Mouse (Mus musculus): ENCODE results near the gene Pdk2. TPM values are rescaled to one million over a fixed set of nuclear protein-coding genes. Genes with fewer than 3 reads are reported as not detected.
A peak's percentile ranks its signal among the peaks of the same experiment; 100 is the strongest.

Pdk2 gene
- 26.2 and 27.6 TPM in 2 replicates for polyA plus RNA-seq (2015; fragmentation: Nextera tagmentation; extraction: Ambion mirVana)

DNA sequence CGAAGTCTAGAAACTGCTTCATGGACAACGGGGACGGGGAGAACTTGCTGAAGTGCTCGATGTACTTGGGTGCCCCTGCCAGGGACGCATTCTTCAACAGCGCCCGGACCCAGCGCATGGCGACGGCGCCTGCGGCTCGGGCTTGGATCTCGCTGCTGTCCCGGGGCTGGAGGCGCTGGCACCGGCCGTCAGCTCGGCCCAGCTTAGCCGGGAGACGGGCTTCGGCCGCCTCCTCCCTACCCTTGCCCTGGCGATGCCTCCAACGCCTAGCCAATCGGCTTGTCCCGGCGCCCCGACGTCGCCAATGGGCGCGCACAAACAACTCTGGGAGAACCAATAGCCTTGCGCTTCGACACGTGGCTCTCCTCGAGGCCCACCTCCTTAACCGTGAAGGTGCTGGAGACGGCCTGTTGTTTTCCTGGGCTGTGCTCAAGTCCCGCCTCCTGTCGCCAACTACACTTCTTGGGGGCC, at the start of gene Pdk2:
Pdk2 (minus strand) TSS at position 216 of the 471 bp plus-strand sequence.
- under 1% methylated on average over 41 of the region's 41 CpGs for WGBS
- ATAC-seq (ENCODE audit: low read depth): peak; percentile 98

DNA sequence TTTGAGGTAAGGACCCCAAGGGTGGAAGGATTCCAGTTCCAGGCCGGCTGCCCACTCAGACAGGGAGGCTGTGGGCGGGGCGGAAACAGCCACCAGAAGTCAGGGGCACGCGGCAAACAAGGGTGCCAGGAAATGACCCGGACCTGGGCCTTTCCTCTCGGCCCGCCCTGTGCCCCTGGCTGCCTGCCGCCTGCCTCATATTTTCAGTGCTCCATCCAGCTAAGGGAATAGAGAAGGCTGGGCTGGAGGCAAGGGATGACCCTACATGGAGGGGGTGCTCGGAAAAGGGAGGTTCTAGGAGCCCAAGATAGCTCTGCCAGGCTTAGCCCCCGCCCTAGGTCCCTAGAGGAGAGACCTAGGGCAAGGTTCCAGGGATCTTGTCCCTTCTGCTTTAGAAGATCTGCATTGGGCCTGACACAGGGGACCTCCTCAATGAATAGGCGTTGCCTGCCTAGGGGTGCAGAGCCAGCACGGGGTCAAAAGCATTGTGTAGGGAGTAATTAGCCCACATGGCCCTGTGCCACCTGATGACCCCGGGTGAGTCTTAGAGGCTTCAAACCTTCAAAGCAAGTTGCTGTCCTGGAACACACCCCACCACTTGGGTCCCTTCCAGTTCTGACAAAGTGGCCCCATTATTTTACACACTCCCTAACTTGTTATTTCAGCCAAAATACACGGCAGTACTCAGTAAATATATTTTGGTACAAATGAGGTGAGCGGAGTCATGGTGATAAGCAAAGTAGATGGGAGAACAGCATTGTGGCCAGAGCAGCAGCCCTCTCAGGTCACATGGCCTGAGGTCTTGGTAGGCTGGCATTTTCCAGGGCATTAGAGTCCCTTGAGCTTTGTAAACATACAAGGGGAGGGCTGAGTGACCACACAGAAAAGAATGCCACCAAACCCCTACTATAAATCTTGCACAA, 48.0 kb upstream of the Pdk2 start:
- Histone ChIP-seq H3K4me3 (no peak overlapping the region), H3K27me3 (no peaks in the 10 kb centered on the region), H3K4me1 (replicated peaks) (peaks cover 14% of the 10 kb centered on the region; the same call in 1 of the 2 replicates), H3K9me3 (no peaks in the 10 kb centered on the region), H3K36me3 (no peaks in the 10 kb centered on the region), H3K27ac (replicated peaks) (no peak overlapping the region), H3K4me2 (no peak overlapping the region), H3K9ac (no peak overlapping the region)
- ATAC-seq (ENCODE audit: low read depth): no peak
- WGBS: 72% methylated on average over 16 of the region's 16 CpGs

More for the DNA sequence above, at the start of gene Pdk2:
- no peaks in the 10 kb centered on the region for H3K9me3 ChIP-seq
- peak within 1 kb of the TSS; percentile 84 for H3K4me3 ChIP-seq
- H3K4me1 ChIP-seq (replicated peaks): peaks cover 29% of the 10 kb centered on the region
- peak within 1 kb of the TSS; percentile 72 for H3K4me2 ChIP-seq
- peak within 1 kb of the TSS; percentile 79 for H3K9ac ChIP-seq
- H3K27me3 ChIP-seq: no peaks in the 10 kb centered on the region
- H3K27ac ChIP-seq (replicated peaks): peak within 1 kb of the TSS; percentile 52
- 0 out of 2 replicates have a peak, but pooled peaks cover under 1% of the 10 kb centered on the region for H3K36me3 ChIP-seq

DNA sequence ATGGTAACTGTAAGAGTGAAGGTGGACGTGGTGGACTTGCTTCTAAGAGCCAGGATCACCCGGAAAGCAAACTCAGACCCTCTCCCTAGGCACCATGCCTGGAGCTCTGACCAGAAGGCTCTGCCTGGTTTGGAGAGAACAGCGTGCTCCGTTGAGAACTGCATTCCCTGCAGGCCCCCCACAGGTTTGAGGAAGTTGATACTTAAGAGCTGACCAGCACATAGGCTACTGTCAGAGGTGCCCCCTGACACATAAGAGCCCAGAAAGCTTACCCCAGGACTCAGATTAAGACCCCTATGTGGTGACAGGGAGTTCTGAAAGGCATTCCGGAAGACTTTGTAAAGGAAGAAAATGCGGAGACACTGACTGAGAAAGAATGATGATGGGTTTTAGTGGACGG, 47.1 kb upstream of the Pdk2 start:
- no peak for ATAC-seq (ENCODE audit: low read depth)
- peaks cover 14% of the 10 kb centered on the region; the same call in 1 of the 2 replicates for H3K4me1 ChIP-seq (replicated peaks)
- H3K4me2 ChIP-seq: no peak overlapping the region
- no peak overlapping the region for H3K4me3 ChIP-seq
- no peaks in the 10 kb centered on the region for H3K36me3 ChIP-seq
- 72% methylated on average over 7 of the region's 7 CpGs for WGBS
- H3K9ac ChIP-seq: no peak overlapping the region
- H3K27ac ChIP-seq (replicated peaks): no peak overlapping the region
- no peaks in the 10 kb centered on the region for H3K27me3 ChIP-seq
- no peaks in the 10 kb centered on the region for H3K9me3 ChIP-seq

DNA sequence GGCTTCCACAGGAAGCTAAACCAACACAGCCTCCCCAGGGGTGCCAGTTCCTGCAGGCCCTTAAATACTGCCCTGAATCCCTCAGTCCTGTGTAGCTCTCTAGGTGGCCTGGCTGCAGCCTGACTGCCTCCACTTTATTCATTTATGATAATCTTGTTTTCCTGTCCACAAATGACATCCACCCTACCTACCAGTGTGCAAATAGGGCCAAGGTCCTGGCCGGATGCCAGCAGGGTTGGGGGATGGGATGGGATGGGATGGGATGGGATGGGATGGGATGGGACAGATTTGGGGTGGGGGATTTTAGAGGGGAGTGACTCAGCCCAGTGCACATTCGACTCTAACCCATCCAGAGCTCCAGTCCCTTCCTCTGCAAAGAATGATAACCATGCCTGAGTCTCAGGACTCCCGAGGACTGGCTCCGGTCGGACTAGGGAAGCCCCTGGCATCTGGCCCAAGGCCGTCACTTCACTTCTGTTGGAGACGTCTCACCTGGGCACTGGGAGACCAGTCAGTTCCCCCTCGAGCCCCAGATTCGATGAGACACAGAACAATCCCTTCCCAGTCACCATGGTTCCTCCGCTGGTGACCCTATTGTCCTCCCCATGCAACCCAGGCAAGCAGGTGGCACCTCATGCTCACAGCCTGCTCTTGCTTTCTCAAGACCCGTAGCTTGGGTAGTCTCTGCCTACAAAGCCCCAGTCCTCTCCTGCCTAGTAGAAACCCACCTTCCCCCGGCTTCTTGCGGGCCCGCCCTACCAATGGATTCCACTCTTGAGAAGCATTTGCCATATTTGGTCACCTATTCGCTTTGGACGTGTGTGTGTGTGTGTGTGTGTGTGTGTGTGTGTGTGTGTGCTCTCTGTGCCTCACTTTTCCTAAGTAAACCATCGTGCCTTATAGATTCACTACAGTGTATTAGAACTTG, 46.4 kb upstream of the Pdk2 start:
- no peaks in the 10 kb centered on the region for H3K9me3 ChIP-seq
- H3K4me1 ChIP-seq (replicated peaks): peaks cover 14% of the 10 kb centered on the region; the same call in 1 of the 2 replicates
- no peaks in the 10 kb centered on the region; the same call in 1 of the 2 replicates for H3K27me3 ChIP-seq
- no peak overlapping the region for H3K9ac ChIP-seq
- no peak overlapping the region for H3K27ac ChIP-seq (replicated peaks)
- no peaks in the 10 kb centered on the region for H3K36me3 ChIP-seq
- H3K4me3 ChIP-seq: no peak overlapping the region
- 71% methylated on average over 17 of the region's 17 CpGs for WGBS
- ATAC-seq (ENCODE audit: low read depth): no peak
- H3K4me2 ChIP-seq: no peak overlapping the region

DNA sequence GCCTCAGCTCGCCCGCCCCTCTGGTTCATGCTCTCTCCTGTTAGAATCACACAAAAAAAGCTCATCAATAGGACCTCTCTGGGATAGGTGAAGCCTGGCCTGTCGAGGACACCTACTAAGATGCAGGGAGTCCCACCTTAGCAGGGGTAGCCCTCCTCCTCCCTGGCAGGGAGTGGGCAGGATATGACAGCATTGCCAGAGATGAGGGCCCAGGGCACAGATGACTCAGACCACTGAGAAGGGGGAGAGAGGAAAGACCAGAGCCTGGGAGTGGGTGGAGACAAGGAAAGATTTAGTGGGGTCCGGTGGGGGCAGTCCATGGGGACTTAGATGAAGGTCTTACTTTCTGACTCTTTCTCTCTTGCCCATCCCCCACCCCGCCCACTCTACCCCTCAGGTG, 45.1 kb upstream of the Pdk2 start:
- no peaks in the 10 kb centered on the region for H3K36me3 ChIP-seq
- H3K9ac ChIP-seq: no peak overlapping the region
- no peaks in the 10 kb centered on the region for H3K9me3 ChIP-seq
- H3K4me1 ChIP-seq (replicated peaks): peaks cover 14% of the 10 kb centered on the region; the same call in 1 of the 2 replicates
- 0 out of 2 replicates have a peak, but pooled peaks have one; percentile 27 for ATAC-seq (ENCODE audit: low read depth)
- H3K27me3 ChIP-seq: no peaks in the 10 kb centered on the region; the same call in 1 of the 2 replicates
- H3K4me2 ChIP-seq: no peak overlapping the region
- no peak overlapping the region for H3K4me3 ChIP-seq
- WGBS: 56% methylated on average over 5 of the region's 5 CpGs
- H3K27ac ChIP-seq (replicated peaks): no peak overlapping the region

DNA sequence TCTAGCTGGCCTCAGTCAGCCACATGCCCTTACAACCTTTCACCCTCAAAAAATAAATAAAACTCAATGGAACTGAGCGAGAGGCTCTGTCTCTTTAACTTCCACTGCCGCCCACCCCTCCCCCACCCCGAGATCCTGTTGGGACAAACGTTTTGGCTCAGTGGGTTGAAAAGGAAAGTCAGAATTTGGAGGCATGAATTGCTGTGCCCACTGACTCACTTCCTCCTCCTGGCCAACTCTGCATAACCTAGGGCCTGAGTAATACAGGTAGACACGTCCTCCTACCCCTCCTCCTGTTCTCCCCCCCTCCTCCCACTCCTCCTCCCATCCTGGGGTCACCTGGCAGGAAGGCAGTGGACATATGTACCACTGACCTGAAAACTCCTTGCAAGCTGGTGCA, 44.6 kb upstream of the Pdk2 start:
- H3K27me3 ChIP-seq: no peaks in the 10 kb centered on the region; the same call in 1 of the 2 replicates
- peaks cover 14% of the 10 kb centered on the region; the same call in 1 of the 2 replicates for H3K4me1 ChIP-seq (replicated peaks)
- H3K4me2 ChIP-seq: no peak overlapping the region
- no peak overlapping the region for H3K27ac ChIP-seq (replicated peaks)
- WGBS: 23% methylated on average over 5 of the region's 5 CpGs
- no peaks in the 10 kb centered on the region for H3K9me3 ChIP-seq
- no peak overlapping the region for H3K4me3 ChIP-seq
- ATAC-seq (ENCODE audit: low read depth): no peak
- H3K36me3 ChIP-seq: no peaks in the 10 kb centered on the region
- no peak overlapping the region for H3K9ac ChIP-seq

DNA sequence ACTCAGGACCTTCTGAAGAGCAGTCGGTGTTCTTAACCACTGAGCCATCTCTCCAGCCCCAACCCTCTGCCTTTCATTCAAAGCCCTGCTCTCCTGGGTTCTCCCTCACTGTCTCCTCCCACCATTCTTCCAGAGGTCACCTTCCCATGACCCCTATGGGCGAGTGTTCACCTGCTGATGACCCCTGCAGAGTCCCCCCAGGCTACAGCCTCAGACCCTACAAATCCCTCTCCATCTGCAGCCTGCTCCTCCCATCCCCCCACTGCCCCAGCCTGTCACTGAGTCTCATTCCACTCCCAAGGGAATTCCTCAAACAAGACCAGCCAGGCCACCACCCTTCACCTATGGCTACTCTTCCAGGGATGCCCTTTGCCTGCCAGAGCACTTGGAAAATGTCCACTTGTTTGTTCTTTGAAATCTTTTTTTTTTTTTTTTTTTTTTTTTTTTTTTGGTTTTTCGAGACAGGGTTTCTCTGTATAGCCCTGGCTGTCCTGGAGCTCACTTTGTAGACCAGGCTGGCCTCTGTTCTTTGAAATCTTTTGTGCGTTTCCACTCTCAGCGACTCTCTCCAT, 43.7 kb upstream of the Pdk2 start:
- no peak overlapping the region for H3K4me2 ChIP-seq
- no peaks in the 10 kb centered on the region for H3K36me3 ChIP-seq
- 42% methylated on average over 5 of the region's 5 CpGs for WGBS
- no peaks in the 10 kb centered on the region for H3K9me3 ChIP-seq
- no peaks in the 10 kb centered on the region; the same call in 1 of the 2 replicates for H3K27me3 ChIP-seq
- no peak overlapping the region for H3K9ac ChIP-seq
- H3K4me3 ChIP-seq: no peak overlapping the region
- no peak for ATAC-seq (ENCODE audit: low read depth)
- no peak overlapping the region for H3K27ac ChIP-seq (replicated peaks)
- H3K4me1 ChIP-seq (replicated peaks): peaks cover 14% of the 10 kb centered on the region; the same call in 1 of the 2 replicates

DNA sequence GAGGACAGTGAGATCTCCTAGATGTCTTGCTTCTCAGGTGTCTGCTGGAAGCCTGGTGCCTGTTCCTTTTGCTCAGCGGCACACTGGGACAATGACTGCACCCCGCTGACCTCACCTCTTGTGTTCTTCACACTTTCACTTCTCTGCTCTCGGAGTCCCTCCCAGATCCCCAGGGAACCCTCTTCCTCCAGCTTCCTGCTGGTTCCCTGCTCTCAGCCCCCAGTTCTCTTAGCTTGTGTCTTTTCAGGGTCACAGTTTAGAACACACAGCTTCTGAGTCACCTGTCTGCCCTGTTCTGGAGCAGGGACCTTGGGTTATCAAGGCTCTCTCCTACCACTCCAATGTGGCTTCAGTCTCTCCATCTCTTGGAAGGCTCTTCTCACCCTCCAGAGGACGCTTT, 43.0 kb upstream of the Pdk2 start:
- H3K36me3 ChIP-seq: no peaks in the 10 kb centered on the region
- 30% methylated on average over 4 of the region's 4 CpGs for WGBS
- no peak overlapping the region for H3K9ac ChIP-seq
- H3K27me3 ChIP-seq: peaks cover 6% of the 10 kb centered on the region
- peaks cover 14% of the 10 kb centered on the region; the same call in 1 of the 2 replicates for H3K4me1 ChIP-seq (replicated peaks)
- no peak overlapping the region for H3K4me2 ChIP-seq
- no peak overlapping the region for H3K4me3 ChIP-seq
- no peak overlapping the region for H3K27ac ChIP-seq (replicated peaks)
- no peak for ATAC-seq (ENCODE audit: low read depth)
- H3K9me3 ChIP-seq: no peaks in the 10 kb centered on the region

DNA sequence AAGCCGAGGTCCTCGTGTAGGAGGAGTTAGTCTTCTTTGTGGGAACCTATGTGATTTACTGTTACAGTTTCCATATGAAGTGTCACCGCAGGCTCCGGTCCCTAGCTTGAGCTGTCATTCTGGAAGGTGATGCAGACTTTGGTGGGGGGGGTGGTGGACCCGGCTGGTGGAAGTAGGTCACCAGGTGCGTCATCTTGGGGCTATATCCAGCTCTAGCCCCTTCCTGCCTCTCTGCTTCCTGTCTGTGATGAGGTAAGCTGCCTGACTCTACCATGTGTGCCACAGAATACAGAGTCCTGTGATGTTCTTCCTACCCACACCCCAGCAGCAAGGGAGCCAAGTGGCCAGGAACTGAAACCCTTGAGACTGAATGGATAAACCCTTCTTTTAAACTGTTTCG, 41.7 kb upstream of the Pdk2 start:
- 85% methylated on average over 7 of the region's 7 CpGs for WGBS
- no peaks in the 10 kb centered on the region for H3K9me3 ChIP-seq
- H3K4me3 ChIP-seq: no peak overlapping the region
- peaks cover 19% of the 10 kb centered on the region for H3K27me3 ChIP-seq
- peaks cover 14% of the 10 kb centered on the region; the same call in 1 of the 2 replicates for H3K4me1 ChIP-seq (replicated peaks)
- H3K9ac ChIP-seq: no peak overlapping the region
- no peaks in the 10 kb centered on the region for H3K36me3 ChIP-seq
- no peak overlapping the region for H3K27ac ChIP-seq (replicated peaks)
- no peak for ATAC-seq (ENCODE audit: low read depth)
- H3K4me2 ChIP-seq: no peak overlapping the region

DNA sequence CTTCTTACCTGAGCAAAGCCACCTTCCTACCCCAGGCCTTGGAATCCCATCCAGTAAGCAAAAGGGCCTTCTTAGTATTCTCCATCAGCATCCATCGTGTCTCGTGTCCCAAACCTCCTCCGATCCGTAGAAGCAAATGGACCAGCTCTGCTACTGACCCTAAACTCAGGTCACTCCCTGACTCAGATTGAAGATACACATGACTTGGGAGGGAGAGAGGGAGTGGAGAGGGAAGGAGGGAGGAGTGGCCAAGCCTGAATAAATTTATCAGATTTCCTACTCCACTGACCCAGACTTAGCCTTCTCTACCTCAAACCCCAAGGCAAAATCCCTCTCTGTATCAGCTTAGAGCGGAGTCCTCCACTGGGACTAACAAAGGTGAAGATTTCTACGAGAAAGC, 39.6 kb upstream of the Pdk2 start:
- no peak for ATAC-seq (ENCODE audit: low read depth)
- 80% methylated on average over 6 of the region's 6 CpGs for WGBS

DNA sequence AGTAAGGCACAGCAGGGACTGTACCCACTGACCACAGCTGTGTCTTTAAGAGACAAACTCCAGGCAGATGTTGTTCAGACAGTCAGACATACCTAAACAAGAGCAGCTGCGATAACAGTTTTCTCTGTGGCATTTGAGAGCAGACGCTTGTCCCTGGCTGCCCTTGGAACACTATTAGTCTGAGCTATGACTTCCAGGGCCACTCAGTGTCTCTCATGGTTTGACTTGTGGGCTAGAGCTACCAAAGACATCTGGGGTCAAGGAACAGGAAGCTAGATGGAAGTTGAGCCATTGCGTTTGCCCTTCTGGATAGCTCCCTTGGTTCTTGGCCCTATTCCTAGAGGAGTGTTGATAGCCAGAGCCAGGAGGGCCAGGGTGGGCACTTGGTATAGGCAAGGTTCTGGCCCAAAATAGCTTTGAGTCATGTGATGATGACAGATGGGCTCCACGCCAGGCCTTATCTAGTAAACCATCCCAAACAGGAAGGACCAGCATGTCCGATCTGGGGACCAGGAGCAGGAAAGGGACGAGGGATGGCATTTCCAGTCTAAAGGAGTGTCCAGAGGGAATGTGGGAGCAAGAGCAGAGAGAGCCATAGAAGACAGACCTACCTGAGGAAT, 38.2 kb upstream of the Pdk2 start:
- H3K27ac ChIP-seq (replicated peaks): no peak overlapping the region
- H3K4me3 ChIP-seq: no peak overlapping the region
- H3K9ac ChIP-seq: no peak overlapping the region
- H3K4me2 ChIP-seq: no peak overlapping the region
- no peaks in the 10 kb centered on the region for H3K36me3 ChIP-seq
- H3K4me1 ChIP-seq (replicated peaks): peaks cover 29% of the 10 kb centered on the region
- ATAC-seq (ENCODE audit: low read depth): no peak
- WGBS: 80% methylated on average over 6 of the region's 6 CpGs
- peaks cover 50% of the 10 kb centered on the region for H3K27me3 ChIP-seq
- no peaks in the 10 kb centered on the region for H3K9me3 ChIP-seq

More for the DNA sequence above, 39.6 kb upstream of the Pdk2 start:
- Histone ChIP-seq H3K4me1 (replicated peaks) (peaks cover 18% of the 10 kb centered on the region), H3K9me3 (no peaks in the 10 kb centered on the region), H3K4me3 (no peak overlapping the region), H3K4me2 (no peak overlapping the region), H3K27me3 (peaks cover 36% of the 10 kb centered on the region), H3K36me3 (no peaks in the 10 kb centered on the region), H3K9ac (no peak overlapping the region), H3K27ac (replicated peaks) (no peak overlapping the region)
